Mouse (Mus musculus): ENCODE data around the gene Prkn.

Gene Prkn

GRCm38 (mm10) chr17:10987040-10987439, 146.9 kb downstream of the Prkn start:
- DNase-seq (ENCODE audit: low spot score in 2 of 2): no peak

- no peak for DNase-seq (ENCODE audit: low spot score in 2 of 2)
These were observed 157.1 kb downstream of the Prkn start for GRCm38 (mm10) chr17:10997291-10997690.

GRCm38 (mm10) chr17:11023371-11023770, 183.2 kb downstream of the Prkn start:
- DNase-seq (ENCODE audit: low spot score in 2 of 2): no peak

- no peak for DNase-seq (ENCODE audit: low spot score in 2 of 2)
These were observed 189.2 kb downstream of the Prkn start for GRCm38 (mm10) chr17:11029348-11029747.

- no peak for DNase-seq (ENCODE audit: low spot score in 2 of 2)
These were observed 190.8 kb downstream of the Prkn start for GRCm38 (mm10) chr17:11030936-11031335.

GRCm38 (mm10) chr17:11032366-11032765, 192.2 kb downstream of the Prkn start:
- DNase-seq (ENCODE audit: low spot score in 2 of 2): no peak

- DNase-seq (ENCODE audit: low spot score in 2 of 2): no peak
These were observed 193.4 kb downstream of the Prkn start for GRCm38 (mm10) chr17:11033594-11033993.

- no peak for DNase-seq (ENCODE audit: low spot score in 2 of 2)
These were observed 198.1 kb downstream of the Prkn start for GRCm38 (mm10) chr17:11038272-11038671.

- DNase-seq (ENCODE audit: low spot score in 2 of 2): no peak
These were observed 218.8 kb downstream of the Prkn start for GRCm38 (mm10) chr17:11058986-11059385.

- no peak for DNase-seq (ENCODE audit: low spot score in 2 of 2)
These were observed 227.0 kb downstream of the Prkn start for GRCm38 (mm10) chr17:11067076-11067703.

GRCm38 (mm10) chr17:11067704-11068475, 227.7 kb downstream of the Prkn start:
- DNase-seq (ENCODE audit: low spot score in 2 of 2): no peak

- DNase-seq (ENCODE audit: low spot score in 2 of 2): no peak
These were observed 230.8 kb downstream of the Prkn start for GRCm38 (mm10) chr17:11070996-11071395.

- DNase-seq (ENCODE audit: low spot score in 2 of 2): no peak
These were observed 236.2 kb downstream of the Prkn start for GRCm38 (mm10) chr17:11076319-11076903.

GRCm38 (mm10) chr17:11086492-11086891, 246.3 kb downstream of the Prkn start:
- DNase-seq (ENCODE audit: low spot score in 2 of 2): no peak

GRCm38 (mm10) chr17:11087088-11087487, 246.9 kb downstream of the Prkn start:
- no peak for DNase-seq (ENCODE audit: low spot score in 2 of 2)

GRCm38 (mm10) chr17:11087823-11088222, 247.6 kb downstream of the Prkn start:
- no peak for DNase-seq (ENCODE audit: low spot score in 2 of 2)

- DNase-seq (ENCODE audit: low spot score in 2 of 2): no peak
These were observed 249.2 kb downstream of the Prkn start for GRCm38 (mm10) chr17:11089361-11089760.

GRCm38 (mm10) chr17:11092900-11093299, 252.7 kb downstream of the Prkn start:
- no peak for DNase-seq (ENCODE audit: low spot score in 2 of 2)

- no peak for DNase-seq (ENCODE audit: low spot score in 2 of 2)
These were observed 253.1 kb downstream of the Prkn start for GRCm38 (mm10) chr17:11093321-11093720.

GRCm38 (mm10) chr17:11107007-11107406, 266.8 kb downstream of the Prkn start:
- DNase-seq (ENCODE audit: low spot score in 2 of 2): no peak

GRCm38 (mm10) chr17:11107916-11108315, 267.7 kb downstream of the Prkn start:
- no peak for DNase-seq (ENCODE audit: low spot score in 2 of 2)

GRCm38 (mm10) chr17:11117508-11117907, 277.3 kb downstream of the Prkn start:
- no peak for DNase-seq (ENCODE audit: low spot score in 2 of 2)

- no peak for DNase-seq (ENCODE audit: low spot score in 2 of 2)
These were observed 283.9 kb downstream of the Prkn start for GRCm38 (mm10) chr17:11124048-11124447.
